Mouse (Mus musculus) myocyte (in vitro differentiated cells): Measurements from ENCODE around the gene Bcar3. TPM values are rescaled to one million over a fixed set of nuclear protein-coding genes. Genes with fewer than 3 reads are reported as not detected.

Experiments
- H3K27me3 ChIP-seq: one replicate; pipeline ENCODE4 v1.6.1; 2011; ENCODE audit not compliant: control insufficient read depth, insufficient read depth, insufficient read length
- H3K36me3 ChIP-seq: one replicate; pipeline ENCODE4 v1.6.1; 2011; ENCODE audit not compliant: control insufficient read depth, insufficient read depth
- H3K4me2 ChIP-seq: one replicate; pipeline ENCODE4 v1.6.1; 2011; ENCODE audit warnings: low read depth, control low read depth
- H3K4me3 ChIP-seq: one replicate; pipeline ENCODE4 v1.5.1; 2011; ENCODE audit warnings: mild to moderate bottlenecking, control low read depth, moderate library complexity
- H3K79me2 ChIP-seq: one replicate; pipeline ENCODE4 v1.6.1; 2011; ENCODE audit not compliant: control insufficient read depth, insufficient read depth
- H3ac ChIP-seq: one replicate; pipeline ENCODE4 v1.6.1; 2011; ENCODE audit not compliant: control insufficient read depth, insufficient read length
- CEBPB ChIP-seq: IDR thresholded peaks from 2 replicates; pipeline ENCODE4 v1.6.1; 2011; ENCODE audit warnings: mild to moderate bottlenecking, moderate library complexity; ENCODE audit not compliant: poor library complexity, insufficient read depth, severe bottlenecking
- E2F4 ChIP-seq: IDR thresholded peaks from one replicate; pipeline ENCODE4 v1.6.1; 2011; ENCODE audit warnings: mild to moderate bottlenecking, control low read depth, moderate library complexity; ENCODE audit not compliant: insufficient read depth
- MAX ChIP-seq: IDR thresholded peaks from one replicate; pipeline ENCODE4 v1.6.1; 2011; ENCODE audit warnings: low read depth, mild to moderate bottlenecking, control low read depth
- MYOD1 ChIP-seq, 3 experiments: IDR thresholded peaks; one replicate each; pipeline ENCODE4 v1.6.1; 2011; ENCODE audit warnings: control low read depth in 2 of 3, low read depth in 2 of 3, mild to moderate bottlenecking in 2 of 3, moderate library complexity in 1 of 3; ENCODE audit not compliant: insufficient read length in 2 of 3, control insufficient read depth in 1 of 3
- MYOG ChIP-seq, 3 experiments: IDR thresholded peaks; one replicate each; pipeline ENCODE4 v1.6.1; 2011; ENCODE audit warnings: control low read depth in 2 of 3, low read depth in 2 of 3, mild to moderate bottlenecking in 2 of 3; ENCODE audit not compliant: insufficient read length in 2 of 3, control insufficient read depth in 1 of 3, insufficient read depth in 1 of 3
- POLR2A ChIP-seq: IDR thresholded peaks from one replicate; pipeline ENCODE4 v1.6.1; 2011; ENCODE audit warnings: low read depth, mild to moderate bottlenecking, control low read depth, moderate library complexity; ENCODE audit not compliant: insufficient read length
- POLR2AphosphoS2 ChIP-seq: IDR thresholded peaks from one replicate; pipeline ENCODE4 v1.6.1; 2011; ENCODE audit warnings: low read depth, control low read depth; ENCODE audit not compliant: insufficient read length
- REST ChIP-seq: IDR thresholded peaks from one replicate; pipeline ENCODE4 v1.6.1; 2011; ENCODE audit warnings: mild to moderate bottlenecking, control low read depth, moderate library complexity; ENCODE audit not compliant: insufficient read depth, insufficient read length
- SRF ChIP-seq: IDR thresholded peaks from one replicate; pipeline ENCODE4 v1.6.1; 2011; ENCODE audit warnings: low read depth; ENCODE audit not compliant: control insufficient read depth, insufficient read length
- TCF12 ChIP-seq: IDR thresholded peaks from one replicate; pipeline ENCODE4 v1.6.1; 2011; ENCODE audit warnings: mild to moderate bottlenecking, control low read depth; ENCODE audit not compliant: poor library complexity, insufficient read depth, severe bottlenecking
- TCF3 ChIP-seq: IDR thresholded peaks from one replicate; pipeline ENCODE4 v1.6.1; 2011; ENCODE audit warnings: low read depth, control low read depth; ENCODE audit not compliant: insufficient read length
- USF1 ChIP-seq: IDR thresholded peaks from one replicate; pipeline ENCODE4 v1.6.1; 2011; ENCODE audit warnings: low read depth, mild to moderate bottlenecking, control low read depth, moderate library complexity
- polyA plus RNA-seq: library from polyadenylated mRNA; unstranded; fragments of >200 nt; fragmentation: generic; extraction: Trizol; gene quantifications from one replicate; pipeline ENCODE4 v1.2.1, GENCODE M21; 2012; ENCODE audit warnings: missing spikeins

The Bcar3 gene
- polyA plus RNA-seq, 1 experiment: 21.4 TPM

DNA sequence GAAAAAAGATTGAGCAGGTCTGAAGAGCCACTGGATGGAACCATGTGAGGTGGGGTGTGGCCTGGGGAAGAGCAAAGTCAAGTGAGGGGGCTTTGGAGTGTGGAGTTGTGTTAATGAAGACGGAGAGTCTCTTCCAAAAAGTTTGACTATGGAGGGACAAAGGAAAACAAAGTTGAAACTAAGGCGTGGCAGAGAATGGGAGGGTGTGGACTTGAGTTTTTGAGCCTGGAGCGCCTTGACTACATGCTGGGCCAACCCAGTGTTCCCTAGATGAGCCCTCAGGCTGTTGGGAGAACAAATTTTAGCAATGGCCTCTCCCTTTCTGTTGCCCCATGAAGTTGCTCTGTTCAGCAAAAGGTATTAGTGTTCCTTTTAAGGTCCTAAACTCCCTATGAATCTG is 58.9 kb downstream of the Bcar3 start:
- Histone ChIP-seq H3K27me3 (no peaks in the 10 kb centered on the region), H3K36me3 (no peaks in the 10 kb centered on the region), H3K4me2 (no peak overlapping the region), H3K4me3 (no peak overlapping the region), H3K79me2 (no peaks in the 10 kb centered on the region), H3ac (no peak overlapping the region)
- TF ChIP-seq SRF: no peak
- no peak for TF ChIP-seq REST
- no peak for TF ChIP-seq POLR2AphosphoS2
- TF ChIP-seq MYOD1 (IDR thresholded peaks at IDR 0.05; ENCODE audit: control insufficient read depth in 1 of 3, insufficient read length in 2 of 3, low read depth in 2 of 3): no peak
- TF ChIP-seq POLR2A: no peak
- TF ChIP-seq USF1: no peak
- TF ChIP-seq CEBPB: no peak
- TF ChIP-seq TCF3: no peak
- TF ChIP-seq TCF12: no peak
- TF ChIP-seq MAX: no peak
- no peak for TF ChIP-seq E2F4
- TF ChIP-seq MYOG (IDR thresholded peaks at IDR 0.05; ENCODE audit: control insufficient read depth in 1 of 3, insufficient read depth in 1 of 3, insufficient read length in 2 of 3, low read depth in 2 of 3): no peak

DNA sequence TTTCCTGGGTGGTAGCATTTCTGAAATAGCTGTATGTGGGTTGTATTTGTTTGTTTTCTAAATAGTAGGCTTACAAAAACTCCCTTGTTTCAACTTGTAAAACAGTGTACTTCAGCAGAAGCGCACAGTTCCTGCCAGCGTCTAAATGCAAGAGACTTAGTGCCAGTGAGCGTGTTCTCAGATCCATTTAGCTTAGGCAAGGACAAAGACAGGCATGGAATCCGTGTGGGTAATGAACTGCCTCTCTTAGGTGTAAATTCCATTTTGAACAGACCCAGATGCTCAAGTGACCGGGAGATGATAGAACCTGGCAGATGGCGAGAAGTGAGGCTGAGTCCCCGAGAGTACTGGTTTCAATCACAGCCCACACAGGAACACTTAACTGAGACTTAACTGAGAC is 65.5 kb downstream of the Bcar3 start:
- Histone ChIP-seq H3K27me3 (no peaks in the 10 kb centered on the region), H3K79me2 (no peaks in the 10 kb centered on the region), H3K4me3 (no peak overlapping the region), H3K4me2 (no peak overlapping the region), H3K36me3 (no peaks in the 10 kb centered on the region), H3ac (no peak overlapping the region)
- no peak for TF ChIP-seq CEBPB
- TF ChIP-seq MYOG (IDR thresholded peaks at IDR 0.05; ENCODE audit: control insufficient read depth in 1 of 3, insufficient read depth in 1 of 3, insufficient read length in 2 of 3, low read depth in 2 of 3): no peak
- TF ChIP-seq TCF12: no peak
- no peak for TF ChIP-seq USF1
- no peak for TF ChIP-seq REST
- TF ChIP-seq MAX: no peak
- no peak for TF ChIP-seq E2F4
- no peak for TF ChIP-seq MYOD1 (IDR thresholded peaks at IDR 0.05; ENCODE audit: control insufficient read depth in 1 of 3, insufficient read length in 2 of 3, low read depth in 2 of 3)
- no peak for TF ChIP-seq POLR2A
- no peak for TF ChIP-seq TCF3
- TF ChIP-seq SRF: no peak
- no peak for TF ChIP-seq POLR2AphosphoS2

DNA sequence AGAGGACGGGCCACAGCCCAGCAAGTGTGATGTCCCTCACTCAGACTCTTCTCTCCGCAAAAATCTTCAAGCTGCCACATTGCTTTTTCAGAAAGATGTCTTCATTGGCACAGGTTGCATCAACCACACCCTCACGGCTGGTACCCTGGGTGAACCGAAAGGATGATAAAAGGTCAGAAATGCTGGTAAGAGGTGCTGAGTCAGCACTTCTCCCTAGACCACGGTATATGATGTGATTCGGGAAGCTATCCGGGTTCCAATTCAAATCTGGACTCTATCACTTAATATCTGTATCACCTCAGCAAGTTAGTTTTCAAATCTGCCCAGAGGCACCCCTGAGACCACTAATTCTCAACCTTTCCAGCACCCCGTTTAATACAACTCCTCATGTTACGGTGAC is 66.0 kb downstream of the Bcar3 start:
- H3ac ChIP-seq: no peak overlapping the region
- H3K79me2 ChIP-seq: no peaks in the 10 kb centered on the region
- no peaks in the 10 kb centered on the region for H3K36me3 ChIP-seq
- H3K4me3 ChIP-seq: no peak overlapping the region
- no peaks in the 10 kb centered on the region for H3K27me3 ChIP-seq
- H3K4me2 ChIP-seq: no peak overlapping the region
- TF ChIP-seq REST (no peak), E2F4 (no peak), CEBPB (no peak), MYOD1 (IDR thresholded peaks at IDR 0.05; ENCODE audit: control insufficient read depth in 1 of 3, insufficient read length in 2 of 3, low read depth in 2 of 3) (no peak), TCF3 (no peak), SRF (no peak), POLR2AphosphoS2 (no peak), MYOG (IDR thresholded peaks at IDR 0.05; ENCODE audit: control insufficient read depth in 1 of 3, insufficient read depth in 1 of 3, insufficient read length in 2 of 3, low read depth in 2 of 3) (no peak), TCF12 (no peak), USF1 (no peak), POLR2A (no peak), MAX (no peak)

DNA sequence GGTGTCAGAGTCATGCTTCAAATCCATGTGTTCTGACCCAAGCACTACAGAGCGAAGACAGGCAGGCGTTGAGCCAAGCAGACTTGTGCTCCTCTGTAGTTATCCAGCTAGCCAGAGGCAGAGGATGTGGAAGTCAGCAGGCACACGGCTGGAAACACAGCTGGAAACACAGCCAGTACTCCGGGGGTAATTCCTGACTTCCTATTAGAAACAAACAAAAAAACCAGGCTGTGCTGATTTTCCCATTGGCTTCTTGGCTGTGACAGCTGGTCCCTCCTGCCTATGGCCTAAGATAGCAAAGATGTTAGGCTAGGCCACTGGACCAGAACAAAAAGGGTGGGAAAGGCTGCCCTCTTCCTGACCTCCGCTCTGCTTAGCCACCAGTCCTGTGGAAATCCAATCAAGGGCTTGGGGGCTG is 66.8 kb downstream of the Bcar3 start:
- H3K36me3 ChIP-seq: no peaks in the 10 kb centered on the region
- H3K4me2 ChIP-seq: no peak overlapping the region
- TF ChIP-seq MAX (no peak), TCF12 (no peak), E2F4 (no peak), POLR2AphosphoS2 (no peak)
- H3K79me2 ChIP-seq: no peaks in the 10 kb centered on the region
- H3K27me3 ChIP-seq: no peaks in the 10 kb centered on the region
- no peak overlapping the region for H3K4me3 ChIP-seq
- H3ac ChIP-seq: no peak overlapping the region

DNA sequence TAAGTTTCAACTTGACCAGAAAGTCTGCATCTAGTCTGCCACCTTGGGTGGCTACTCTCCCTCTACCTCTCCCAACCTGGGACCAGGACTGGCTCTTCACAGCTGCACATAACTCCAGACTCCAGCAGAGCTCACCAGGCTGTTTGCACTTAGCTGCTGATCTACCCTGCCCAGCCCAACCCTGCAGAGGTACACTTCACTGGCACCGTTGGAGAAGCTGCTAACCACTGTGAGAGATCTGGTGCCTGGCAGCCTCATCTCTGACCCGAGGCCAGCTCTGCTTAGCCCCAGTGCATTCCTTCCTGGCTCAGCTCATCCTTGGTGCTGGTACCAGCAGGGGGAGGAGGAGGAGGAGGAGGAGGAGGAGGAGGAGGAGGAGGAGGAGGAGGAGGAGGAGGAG is 68.8 kb downstream of the Bcar3 start:
- Histone ChIP-seq H3K4me3 (no peak overlapping the region), H3K27me3 (no peaks in the 10 kb centered on the region), H3ac (no peak overlapping the region), H3K79me2 (no peaks in the 10 kb centered on the region), H3K4me2 (peak overlapping the region; percentile 41), H3K36me3 (no peaks in the 10 kb centered on the region)
- TF ChIP-seq SRF: no peak
- TF ChIP-seq TCF3: no peak
- TF ChIP-seq POLR2AphosphoS2: no peak
- no peak for TF ChIP-seq REST
- TF ChIP-seq E2F4: no peak
- no peak for TF ChIP-seq MAX
- no peak for TF ChIP-seq MYOG (IDR thresholded peaks at IDR 0.05; ENCODE audit: control insufficient read depth in 1 of 3, insufficient read depth in 1 of 3, insufficient read length in 2 of 3, low read depth in 2 of 3)
- no peak for TF ChIP-seq MYOD1 (IDR thresholded peaks at IDR 0.05; ENCODE audit: control insufficient read depth in 1 of 3, insufficient read length in 2 of 3, low read depth in 2 of 3)
- no peak for TF ChIP-seq USF1
- no peak for TF ChIP-seq POLR2A
- no peak for TF ChIP-seq TCF12
- no peak for TF ChIP-seq CEBPB
